Mouse (Mus musculus): ENCODE measurements around the gene Inka1. TPM values are rescaled to one million over a fixed set of nuclear protein-coding genes. Genes with fewer than 3 reads are reported as not detected.

The Inka1 gene
- polyA plus RNA-seq, 1 experiment from 2014 or later = 42.7 TPM

GRCm38 (mm10) chr9:107975399-107976386 is 10.0 kb downstream of the Inka1 start, which contains the start of gene Uba7:
Gene Uba7 (plus strand): TSS chr9:107975505.
- 63% methylated on average over 12 of the region's 12 CpGs for WGBS
- H3K9ac ChIP-seq (ENCODE audit: low read length) = peak within 1 kb of the TSS; percentile 63
- H3K27me3 ChIP-seq (ENCODE audit: control insufficient read depth, insufficient read depth, low read length) = no peaks in the 10 kb centered on the region

GRCm38 (mm10) chr9:107974491-107975171 is 11.0 kb downstream of the Inka1 start:
- 76% methylated on average over 10 of the region's 10 CpGs for whole genome bisulfite sequencing
- ATAC-seq (ENCODE audit: insufficient read depth, low FRiP score) = peak; percentile 42; the same call in 1 of the 2 replicates
- Histone ChIP-seq H3K9me3 (replicated peaks; ENCODE audit: control insufficient read depth, low read length) (no peaks in the 10 kb centered on the region), H3K9ac (ENCODE audit: low read length) (no peak overlapping the region), H3K4me3 (replicated peaks; ENCODE audit: low read length) (no peak overlapping the region), H3K36me3 (ENCODE audit: control insufficient read depth, insufficient read depth, low read length) (no peaks in the 10 kb centered on the region), H3K4me1 (ENCODE audit: control insufficient read depth, insufficient read depth, low read length) (peaks cover 11% of the 10 kb centered on the region), H3K27me3 (ENCODE audit: control insufficient read depth, insufficient read depth, low read length) (no peaks in the 10 kb centered on the region), H3K27ac (ENCODE audit: low read length) (peak overlapping the region; percentile 83), H3K4me2 (ENCODE audit: low read depth, low read length) (no peak overlapping the region; the same call in 1 of the 2 replicates)

More at GRCm38 (mm10) chr9:107975399-107976386, 10.0 kb downstream of the Inka1 start, which contains the start of gene Uba7:
- Histone ChIP-seq H3K4me1 (ENCODE audit: control insufficient read depth, insufficient read depth, low read length) (peaks cover 13% of the 10 kb centered on the region), H3K36me3 (ENCODE audit: control insufficient read depth, insufficient read depth, low read length) (no peaks in the 10 kb centered on the region), H3K4me2 (ENCODE audit: low read depth, low read length) (peak within 1 kb of the TSS; percentile 38), H3K27ac (ENCODE audit: low read length) (peak within 1 kb of the TSS; percentile 83), H3K4me3 (replicated peaks; ENCODE audit: low read length) (peak within 1 kb of the TSS; percentile 34), H3K9me3 (replicated peaks; ENCODE audit: control insufficient read depth, low read length) (no peaks in the 10 kb centered on the region)
- ATAC-seq (ENCODE audit: insufficient read depth, low FRiP score) = peak; percentile 61; the same call in 1 of the 2 replicates

GRCm38 (mm10) chr9:107971690-107972541 is 13.8 kb downstream of the Inka1 start:
- H3K27me3 ChIP-seq (ENCODE audit: control insufficient read depth, insufficient read depth, low read length) = no peaks in the 10 kb centered on the region
- WGBS = 64% methylated on average over 8 of the region's 8 CpGs
- no peaks in the 10 kb centered on the region for H3K9me3 ChIP-seq (replicated peaks; ENCODE audit: control insufficient read depth, low read length)
- H3K4me3 ChIP-seq (replicated peaks; ENCODE audit: low read length) = no peak overlapping the region
- H3K27ac ChIP-seq (ENCODE audit: low read length) = no peak overlapping the region
- no peaks in the 10 kb centered on the region for H3K36me3 ChIP-seq (ENCODE audit: control insufficient read depth, insufficient read depth, low read length)
- peaks cover 11% of the 10 kb centered on the region for H3K4me1 ChIP-seq (ENCODE audit: control insufficient read depth, insufficient read depth, low read length)
- no peak overlapping the region for H3K4me2 ChIP-seq (ENCODE audit: low read depth, low read length)
- H3K9ac ChIP-seq (ENCODE audit: low read length) = no peak overlapping the region
- ATAC-seq (ENCODE audit: insufficient read depth, low FRiP score) = peak; percentile 42; the same call in 1 of the 2 replicates

- Histone ChIP-seq H3K27me3 (ENCODE audit: control insufficient read depth, insufficient read depth, low read length) (no peaks in the 10 kb centered on the region), H3K4me1 (ENCODE audit: control insufficient read depth, insufficient read depth, low read length) (peaks cover 6% of the 10 kb centered on the region), H3K27ac (ENCODE audit: low read length) (no peak overlapping the region), H3K9ac (ENCODE audit: low read length) (no peak overlapping the region), H3K4me2 (ENCODE audit: low read depth, low read length) (no peak overlapping the region), H3K9me3 (replicated peaks; ENCODE audit: control insufficient read depth, low read length) (no peaks in the 10 kb centered on the region), H3K36me3 (ENCODE audit: control insufficient read depth, insufficient read depth, low read length) (no peaks in the 10 kb centered on the region), H3K4me3 (replicated peaks; ENCODE audit: low read length) (no peak overlapping the region)
- no peak for ATAC-seq (ENCODE audit: insufficient read depth, low FRiP score)
- WGBS = 83% methylated on average over 5 of the region's 5 CpGs
These were observed 15.4 kb downstream of the Inka1 start for GRCm38 (mm10) chr9:107970311-107970710.

GRCm38 (mm10) chr9:107968531-107968930 is 17.1 kb downstream of the Inka1 start:
- no peaks in the 10 kb centered on the region for H3K9me3 ChIP-seq (replicated peaks; ENCODE audit: control insufficient read depth, low read length)

GRCm38 (mm10) chr9:107967437-107967836 is 18.2 kb downstream of the Inka1 start:
- H3K4me2 ChIP-seq (ENCODE audit: low read depth, low read length) = no peak overlapping the region
- H3K9ac ChIP-seq (ENCODE audit: low read length) = no peak overlapping the region
- no peak for ATAC-seq (ENCODE audit: insufficient read depth, low FRiP score)
- H3K9me3 ChIP-seq (replicated peaks; ENCODE audit: control insufficient read depth, low read length) = no peaks in the 10 kb centered on the region
- H3K4me1 ChIP-seq (ENCODE audit: control insufficient read depth, insufficient read depth, low read length) = no peaks in the 10 kb centered on the region
- 85% methylated on average over 6 of the region's 6 CpGs for WGBS
- no peaks in the 10 kb centered on the region for H3K27me3 ChIP-seq (ENCODE audit: control insufficient read depth, insufficient read depth, low read length)
- no peaks in the 10 kb centered on the region for H3K36me3 ChIP-seq (ENCODE audit: control insufficient read depth, insufficient read depth, low read length)
- no peak overlapping the region for H3K4me3 ChIP-seq (replicated peaks; ENCODE audit: low read length)
- no peak overlapping the region for H3K27ac ChIP-seq (ENCODE audit: low read length)

More at GRCm38 (mm10) chr9:107968531-107968930, 17.1 kb downstream of the Inka1 start:
- no peak overlapping the region for H3K27ac ChIP-seq (ENCODE audit: low read length)
- no peaks in the 10 kb centered on the region for H3K36me3 ChIP-seq (ENCODE audit: control insufficient read depth, insufficient read depth, low read length)
- H3K4me3 ChIP-seq (replicated peaks; ENCODE audit: low read length) = no peak overlapping the region
- no peak overlapping the region for H3K4me2 ChIP-seq (ENCODE audit: low read depth, low read length)
- H3K27me3 ChIP-seq (ENCODE audit: control insufficient read depth, insufficient read depth, low read length) = no peaks in the 10 kb centered on the region
- ATAC-seq (ENCODE audit: insufficient read depth, low FRiP score) = no peak
- 89% methylated on average over 7 of the region's 7 CpGs for WGBS
- H3K9ac ChIP-seq (ENCODE audit: low read length) = no peak overlapping the region
- H3K4me1 ChIP-seq (ENCODE audit: control insufficient read depth, insufficient read depth, low read length) = no peaks in the 10 kb centered on the region

GRCm38 (mm10) chr9:107966676-107967075 is 19.0 kb downstream of the Inka1 start:
- Histone ChIP-seq H3K27ac (ENCODE audit: low read length) (no peak overlapping the region), H3K9me3 (replicated peaks; ENCODE audit: control insufficient read depth, low read length) (no peaks in the 10 kb centered on the region), H3K4me2 (ENCODE audit: low read depth, low read length) (no peak overlapping the region), H3K27me3 (ENCODE audit: control insufficient read depth, insufficient read depth, low read length) (no peaks in the 10 kb centered on the region), H3K9ac (ENCODE audit: low read length) (no peak overlapping the region), H3K4me3 (replicated peaks; ENCODE audit: low read length) (no peak overlapping the region), H3K36me3 (ENCODE audit: control insufficient read depth, insufficient read depth, low read length) (no peaks in the 10 kb centered on the region), H3K4me1 (ENCODE audit: control insufficient read depth, insufficient read depth, low read length) (no peaks in the 10 kb centered on the region)
- ATAC-seq (ENCODE audit: insufficient read depth, low FRiP score) = no peak
- WGBS = 80% methylated on average over 10 of the region's 10 CpGs

- Histone ChIP-seq H3K9me3 (replicated peaks; ENCODE audit: control insufficient read depth, low read length) (no peaks in the 10 kb centered on the region), H3K36me3 (ENCODE audit: control insufficient read depth, insufficient read depth, low read length) (no peaks in the 10 kb centered on the region), H3K9ac (ENCODE audit: low read length) (no peak overlapping the region), H3K4me1 (ENCODE audit: control insufficient read depth, insufficient read depth, low read length) (no peaks in the 10 kb centered on the region), H3K27ac (ENCODE audit: low read length) (no peak overlapping the region), H3K27me3 (ENCODE audit: control insufficient read depth, insufficient read depth, low read length) (no peaks in the 10 kb centered on the region), H3K4me2 (ENCODE audit: low read depth, low read length) (no peak overlapping the region), H3K4me3 (replicated peaks; ENCODE audit: low read length) (no peak overlapping the region)
- no peak for ATAC-seq (ENCODE audit: insufficient read depth, low FRiP score)
- WGBS = 92% methylated on average over 9 of the region's 9 CpGs
These were observed 21.0 kb downstream of the Inka1 start for GRCm38 (mm10) chr9:107964681-107965080.
